Mouse (Mus musculus) forebrain, embryonic 14.5 days (tissue): Measurements from ENCODE around the gene Sox2. TPM values are rescaled to one million over a fixed set of nuclear protein-coding genes. Genes with fewer than 3 reads are reported as not detected.

Experiments
- ATAC-seq: fragments of 200-750 bp; cut with Nextera tagmentation; 2 replicates; pipeline ENCODE4 v1.8.0; 2017; ENCODE audit warnings: mild to moderate bottlenecking, moderate library complexity
- DNase-seq: peaks from one replicate; pipeline ENCODE4 v3.0.0-alpha.2; 2015; ENCODE audit warnings: low spot score
- H3K27ac ChIP-seq: fragments of 300-500 bp; sonication (generic); 2 replicates; pipeline ENCODE4 v1.5.1; 2014; ENCODE audit warnings: low read depth, mild to moderate bottlenecking, control low read depth, low read length, moderate library complexity
- H3K27me3 ChIP-seq: fragments of 300-500 bp; sonication (generic); replicated peaks from 2 replicates; pipeline ENCODE4 v1.6.1; 2014; ENCODE audit warnings: low read length, control low read depth, mixed read lengths; ENCODE audit not compliant: control insufficient read depth, insufficient read depth
- H3K36me3 ChIP-seq: fragments of 300-500 bp; sonication (generic); 2 replicates; pipeline ENCODE4 v1.6.1; 2014; ENCODE audit warnings: low read length, control low read depth; ENCODE audit not compliant: control insufficient read depth, insufficient read depth
- H3K4me1 ChIP-seq: fragments of 300-500 bp; sonication (generic); 2 replicates; pipeline ENCODE4 v1.6.1; 2014; ENCODE audit warnings: antibody characterized with exemption, low read length, control low read depth; ENCODE audit not compliant: control insufficient read depth, insufficient read depth
- H3K4me2 ChIP-seq: fragments of 300-500 bp; sonication (generic); 2 replicates; pipeline ENCODE4 v1.6.1; 2014; ENCODE audit warnings: mild to moderate bottlenecking, control low read depth, low read length
- H3K4me3 ChIP-seq: fragments of 300-500 bp; sonication (generic); 2 replicates; pipeline ENCODE4 v1.5.1; 2014; ENCODE audit warnings: low read depth, low read length, control low read depth
- H3K9ac ChIP-seq: fragments of 300-500 bp; sonication (generic); 2 replicates; pipeline ENCODE4 v1.6.1; 2014; ENCODE audit warnings: mild to moderate bottlenecking, low read length, control low read depth, moderate library complexity
- H3K9me3 ChIP-seq: fragments of 300-500 bp; sonication (generic); replicated peaks from 2 replicates; pipeline ENCODE4 v1.6.1; 2016; ENCODE audit warnings: low read length, control low read depth, mixed read lengths; ENCODE audit not compliant: control insufficient read depth
- WGBS: fragments of 180-500 bp; shearing (Covaris S2); extraction: QIAGEN DNeasy Blood & Tissue Kit; methylation state at CpG from one replicate; pipeline ENCODE4 v1.1.7; 2014; 5-methylcytosine and 5-hydroxymethylcytosine counted together
- microRNA counts: library from miRNA; unstranded; fragments of <30 nt; microRNA quantifications from one replicate; lab custom pipeline; 2016
- microRNA-seq: library from miRNA; unstranded; fragments of <30 nt; microRNA quantifications from one replicate; pipeline ENCODE4, GENCODE M21; 2016
- polyA plus RNA-seq: library from polyadenylated mRNA; unstranded; fragments of >200 nt; fragmentation: Nextera tagmentation; extraction: Ambion mirVana; gene quantifications from 2 replicates; pipeline ENCODE4 v1.2.1, GENCODE M21; 2014

The Sox2 gene
- polyA plus RNA-seq, 1 experiment from 2014 or later, result 32.0 TPM

GRCm38 (mm10) chr3:34691703-34692393 is 41.6 kb downstream of the Sox2 start:
- Histone ChIP-seq H3K36me3 (no peaks in the 10 kb centered on the region), H3K4me1 (peaks cover 14% of the 10 kb centered on the region; the same call in 1 of the 2 replicates), H3K27ac (0 out of 2 replicates have a peak overlapping the region, but pooled peaks have one; percentile 30), H3K9me3 (no peaks in the 10 kb centered on the region), H3K27me3 (no peaks in the 10 kb centered on the region), H3K4me2 (peak overlapping the region; percentile 58), H3K9ac (peak overlapping the region; percentile 59), H3K4me3 (peak overlapping the region; percentile 28)
- DNase-seq (peak; percentile 77), ATAC-seq (peak; percentile 85)
- WGBS, result 8% methylated on average over 20 of the region's 20 CpGs

- DNase-seq (no peak), ATAC-seq (peak; percentile 49)
- H3K4me1 ChIP-seq, result peaks cover 14% of the 10 kb centered on the region; the same call in 1 of the 2 replicates
- H3K4me2 ChIP-seq, result peak overlapping the region; percentile 58
- no peaks in the 10 kb centered on the region for H3K9me3 ChIP-seq
- no peaks in the 10 kb centered on the region for H3K36me3 ChIP-seq
- H3K4me3 ChIP-seq, result peak overlapping the region; percentile 28
- 0 out of 2 replicates have a peak overlapping the region, but pooled peaks have one; percentile 30 for H3K27ac ChIP-seq
- H3K9ac ChIP-seq, result peak overlapping the region; percentile 59
- H3K27me3 ChIP-seq, result no peaks in the 10 kb centered on the region
- 9% methylated on average over 15 of the region's 15 CpGs for WGBS
Observed at GRCm38 (mm10) chr3:34692394-34692745, 42.2 kb downstream of the Sox2 start.

MicroRNA genes within 50 kb of the gene (microRNA counts, 519-probe panel; counts per million panel counts)
- microRNA mmu-miR-1897-3p (lab: Ali Mortazavi, UCI), result not detected

Small RNA genes within 50 kb of the gene (microRNA-seq; reads per million reads assigned to microRNA genes)
- gene Mir1897, result not detected
